Mouse (Mus musculus): ENCODE measurements at regions not wholly inside any gene's neighbourhood (a gene's known extent, or its start where the extent isn't known, plus 50 kb on each side); places are given as distances from the start of the nearest gene placed in this dataset.

GRCm38 (mm10) chr15:62939416-62939815, 905.6 kb downstream of the Gsdmc2 start:
- TF ChIP-seq CTCF (IDR thresholded peaks at IDR 0.05; ENCODE audit: control insufficient read depth, insufficient read depth, insufficient replicate concordance, low read depth, low read length) (no peak), POLR2A (IDR thresholded peaks at IDR 0.05; ENCODE audit: control insufficient read depth, low read depth, low read length) (no peak)

Measured in testis, adult 2 months (tissue).